Mouse (Mus musculus): ENCODE results near the gene D10Jhu81e.
A peak's percentile ranks its signal among the peaks of the same experiment; 100 is the strongest.
"Not testable (repeated sequence)": the region's sequence is repeated elsewhere in the genome, so short reads cannot be mapped to it uniquely, and the experiment has no call there.

Gene D10Jhu81e

DNA sequence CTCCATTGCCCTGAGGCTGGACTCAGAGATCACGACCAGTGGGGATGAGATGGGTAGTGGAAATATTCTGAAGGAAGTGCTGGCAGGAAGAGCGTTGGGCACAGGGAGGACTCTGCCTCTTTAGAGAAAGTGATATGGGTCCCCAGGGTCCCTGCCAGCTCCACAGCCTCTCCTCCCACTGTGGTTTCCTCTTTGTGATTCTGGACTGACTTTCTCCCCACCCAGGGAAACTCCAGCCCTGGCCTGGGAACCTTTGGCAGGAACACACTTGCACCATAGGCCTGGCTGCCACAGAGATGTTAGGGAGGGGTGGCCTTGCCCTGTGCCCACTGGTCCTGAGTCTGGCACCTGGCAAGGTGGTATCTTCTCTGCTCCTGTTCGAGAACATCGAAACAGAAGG lies 39.6 kb downstream of the D10Jhu81e start:
- no peak for DNase-seq (ENCODE audit: low spot score in 2 of 2)

DNA sequence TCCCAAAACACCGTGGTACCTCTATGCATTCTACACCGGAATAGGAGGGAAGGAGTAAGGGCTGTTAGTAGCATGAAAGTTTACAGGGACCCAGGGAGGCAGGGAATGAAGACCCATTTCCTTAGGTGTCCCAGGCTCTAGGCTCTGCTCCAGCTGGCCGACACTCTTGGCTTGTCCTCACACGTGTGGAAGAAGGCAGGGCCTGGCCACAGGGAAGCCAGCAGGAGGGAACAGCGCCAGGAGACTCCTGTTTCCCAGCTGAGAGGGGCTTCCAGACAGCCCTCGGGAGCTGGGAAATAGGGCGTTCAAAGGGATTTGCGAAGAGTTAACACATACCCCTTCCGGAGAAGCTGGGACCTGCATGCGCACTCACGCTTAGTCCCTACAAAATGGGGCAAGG lies 40.2 kb downstream of the D10Jhu81e start:
- no peak for DNase-seq (ENCODE audit: low spot score in 2 of 2)

DNA sequence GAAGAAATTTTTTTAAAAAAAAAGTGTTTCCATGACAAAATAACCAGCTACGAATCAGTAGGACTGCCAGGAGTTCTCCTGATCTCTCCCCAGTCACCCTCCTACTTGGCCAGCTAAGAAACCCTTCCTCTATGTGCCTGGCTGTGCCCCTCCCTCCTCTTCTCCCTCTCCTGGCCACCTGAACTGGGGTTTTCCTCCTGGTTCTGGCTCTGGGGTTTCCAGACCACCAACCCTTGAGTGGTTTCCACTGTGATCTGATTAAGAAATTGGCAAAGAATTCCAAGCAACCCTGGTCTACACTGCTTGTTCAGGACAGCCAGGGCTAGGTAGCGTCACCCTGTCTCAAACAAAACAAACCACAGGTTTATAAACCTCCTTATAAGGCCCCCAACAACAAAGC lies 40.9 kb downstream of the D10Jhu81e start:
- DNase-seq (ENCODE audit: low spot score in 2 of 2) = no peak

DNA sequence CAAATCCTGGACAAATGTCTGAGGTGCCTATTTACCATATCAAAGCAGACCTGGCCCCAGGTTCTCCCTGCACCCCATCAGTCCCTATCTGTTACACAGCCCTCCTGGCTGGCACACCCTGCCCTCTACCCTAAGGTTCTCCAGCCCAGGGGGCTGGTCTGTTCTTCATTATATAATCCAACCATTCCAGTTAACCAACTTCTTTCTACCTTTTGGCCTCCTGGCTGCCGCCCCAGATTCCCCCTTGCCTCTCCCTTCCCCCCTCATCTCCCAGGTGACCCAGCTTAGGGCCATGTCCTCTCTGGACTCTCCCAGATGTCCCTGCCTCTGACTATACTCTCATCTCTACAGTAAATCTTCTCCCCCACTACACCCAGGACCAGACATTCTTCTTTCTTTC lies 41.7 kb downstream of the D10Jhu81e start:
- no peak for DNase-seq (ENCODE audit: low spot score in 2 of 2)

DNA sequence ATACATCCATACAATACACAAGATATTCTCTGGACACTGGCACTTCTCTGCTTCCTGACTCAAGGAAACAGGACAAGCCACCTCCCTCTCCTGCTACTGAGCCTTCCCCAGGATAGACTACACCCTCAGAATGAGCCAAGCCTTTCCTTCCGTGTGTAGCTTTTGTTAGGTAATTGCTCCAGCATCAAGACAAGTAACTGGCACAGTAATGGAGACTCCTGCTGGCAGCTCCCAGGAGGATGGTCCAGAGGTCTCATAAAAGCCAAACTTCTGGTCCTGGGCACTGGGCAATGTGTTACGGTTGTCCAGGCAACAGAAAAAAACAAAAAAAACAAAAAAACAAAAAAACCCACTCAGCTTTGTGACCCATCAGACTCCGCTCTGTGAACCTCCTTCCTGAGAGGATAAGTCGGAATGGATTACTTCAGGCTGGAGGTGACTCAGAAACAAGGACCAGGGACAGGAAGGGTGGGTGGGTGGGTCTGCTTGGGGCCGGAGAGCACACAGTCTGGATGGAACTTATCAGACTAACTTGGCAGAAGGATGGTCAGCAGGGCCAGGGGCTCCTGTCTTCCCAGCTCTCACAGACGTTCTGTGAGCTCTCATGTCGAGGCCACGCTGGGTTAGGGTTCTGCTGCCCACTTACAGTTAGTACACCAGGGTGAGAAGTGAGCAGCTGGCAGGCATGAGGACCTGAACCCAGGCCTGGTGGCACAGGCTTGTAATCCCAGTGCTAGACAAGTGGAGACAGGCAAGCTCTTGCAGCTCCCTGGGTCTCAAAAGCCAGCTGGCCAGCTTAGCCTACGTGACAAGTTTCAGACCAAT lies 42.3 kb downstream of the D10Jhu81e start:
- no peak for DNase-seq (ENCODE audit: low spot score in 2 of 2)

DNA sequence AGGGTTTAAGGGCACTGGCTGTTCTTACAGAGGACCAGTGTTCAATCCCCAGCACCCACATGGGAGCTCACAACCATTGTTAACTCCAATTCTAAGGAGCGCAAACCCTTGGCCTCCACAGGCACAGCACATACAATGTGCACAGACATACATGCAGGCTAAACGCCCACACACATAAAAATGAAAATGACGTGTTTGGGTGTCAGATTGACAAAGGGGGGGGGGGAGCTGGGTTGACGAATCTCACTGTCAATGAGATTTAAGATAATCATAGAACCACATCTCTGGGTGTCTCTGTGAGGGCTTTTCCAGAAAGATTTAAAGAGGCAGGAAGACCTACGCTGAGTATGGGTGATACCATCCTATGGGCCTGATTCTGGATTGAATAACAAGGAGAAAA lies 43.3 kb downstream of the D10Jhu81e start:
- no peak for DNase-seq (ENCODE audit: low spot score in 2 of 2)

DNA sequence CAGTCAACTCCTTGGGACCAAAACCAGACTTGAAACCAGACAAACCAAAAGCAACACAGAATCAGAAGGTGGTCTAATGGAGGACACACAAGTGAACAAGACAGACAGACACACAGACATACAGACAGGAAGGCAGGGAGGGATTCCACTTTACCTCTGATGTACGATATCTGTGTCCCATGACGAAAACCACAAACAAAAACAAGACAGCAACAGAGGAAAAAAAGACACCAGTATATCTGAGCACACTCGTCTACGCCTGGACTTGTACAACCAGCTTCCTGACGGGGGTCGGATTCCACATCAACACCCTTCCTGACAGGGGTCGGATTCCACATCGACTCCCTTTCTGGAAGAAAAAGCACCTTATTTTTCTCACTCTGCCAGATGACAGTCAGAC lies 44.5 kb downstream of the D10Jhu81e start:
- not testable (repeated sequence) for DNase-seq (ENCODE audit: low spot score in 2 of 2)

DNA sequence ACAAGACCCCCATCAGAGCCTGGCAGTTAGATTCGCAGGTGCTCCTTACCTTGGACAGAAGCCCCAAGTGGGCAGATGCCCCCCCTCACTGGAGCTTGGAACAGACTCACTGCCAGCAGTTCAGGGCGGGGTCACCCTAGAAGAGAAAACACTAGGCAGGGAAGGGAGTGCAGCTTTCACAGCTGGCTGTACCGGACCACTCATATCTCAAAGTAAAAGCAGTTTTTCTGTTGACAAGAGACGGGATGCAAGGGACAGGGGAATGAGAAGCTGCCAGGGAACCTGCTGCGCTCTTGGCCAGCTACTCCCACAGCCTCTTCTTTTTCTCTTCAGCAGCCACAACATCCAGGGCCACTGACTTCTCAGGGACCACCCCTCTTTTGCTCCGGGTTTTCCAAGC lies 45.4 kb downstream of the D10Jhu81e start:
- not testable (repeated sequence) for DNase-seq (ENCODE audit: low spot score in 2 of 2)

DNA sequence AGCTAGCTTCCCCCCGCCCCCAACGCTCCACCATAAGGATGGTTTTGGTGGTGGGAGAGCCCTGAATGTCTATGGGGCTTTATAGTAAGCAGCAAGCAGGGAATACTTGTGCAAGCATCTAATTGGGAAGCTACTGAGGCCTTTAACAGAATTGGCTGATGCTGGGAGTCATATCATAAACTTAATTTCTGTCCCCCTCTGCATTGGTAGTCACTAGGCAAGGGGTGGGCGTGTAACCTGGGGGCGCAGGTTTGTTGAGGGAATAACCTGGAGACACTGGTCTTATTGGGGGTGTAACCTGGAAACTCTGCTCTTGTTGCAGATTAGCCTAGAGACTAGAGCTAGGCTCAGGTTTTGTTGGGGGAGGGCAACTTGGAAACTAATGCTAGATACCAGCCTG lies 50.2 kb downstream of the D10Jhu81e start:
- DNase-seq (ENCODE audit: low spot score in 2 of 2) = no peak

DNA sequence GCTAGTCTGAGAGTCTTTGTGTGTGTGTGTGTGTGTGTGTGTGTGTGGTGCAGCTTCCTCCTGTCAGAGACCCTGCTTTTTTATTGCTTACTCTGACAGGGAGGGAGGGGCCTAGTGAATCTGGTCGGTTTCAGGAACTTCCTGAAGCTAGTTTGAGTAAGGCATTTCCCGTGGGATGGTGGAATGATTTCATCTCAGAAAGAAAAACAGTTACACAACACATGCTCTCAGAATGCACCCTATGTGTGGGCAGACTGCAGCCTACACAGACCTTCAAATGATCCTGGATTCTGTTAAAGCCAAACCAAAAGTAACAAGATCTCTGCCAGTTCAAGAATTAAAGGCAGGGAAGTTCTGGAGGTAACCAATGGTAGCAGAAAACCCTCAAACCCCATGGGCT lies 54.4 kb downstream of the D10Jhu81e start:
- peak in 1 of 2 experiments; percentile 6 for DNase-seq (ENCODE audit: low spot score in 2 of 2)

DNA sequence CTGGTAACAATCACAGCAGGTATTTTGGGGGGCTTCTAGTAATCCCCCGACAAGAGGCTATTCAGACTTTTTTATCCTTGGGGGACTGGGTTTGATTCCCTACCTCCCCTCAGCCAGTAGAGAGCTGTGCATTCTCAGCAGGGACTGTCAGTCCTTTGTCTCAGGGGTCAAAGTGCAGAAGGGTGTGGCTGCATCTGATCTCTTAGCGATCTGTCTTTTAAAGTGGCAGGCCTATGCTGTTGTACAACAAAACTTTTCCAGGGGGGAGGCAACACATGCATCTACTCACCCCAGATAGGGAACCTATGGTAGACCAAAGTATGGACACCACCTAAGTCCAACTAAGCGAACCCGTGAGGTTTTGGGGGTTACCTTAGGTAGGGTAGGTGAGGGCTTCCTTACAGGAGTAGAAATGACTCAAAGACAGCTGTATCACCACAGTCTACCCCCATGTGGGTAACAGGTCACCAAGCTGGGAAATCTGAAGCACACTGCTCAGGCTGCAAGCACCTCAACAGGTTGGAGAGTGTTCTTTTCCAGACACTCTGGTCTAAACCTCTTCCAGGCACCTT lies 55.0 kb downstream of the D10Jhu81e start:
- no peak for DNase-seq (ENCODE audit: low spot score in 2 of 2)

Data from right cerebral cortex, adult 2 months (tissue).